Mouse (Mus musculus): ENCODE data around the gene Slc16a5. TPM values are rescaled to one million over a fixed set of nuclear protein-coding genes. Genes with fewer than 3 reads are reported as not detected.

Gene Slc16a5
- total and polyA plus RNA-seq, 3 experiments = 0.26 TPM; not detected in 2

DNA sequence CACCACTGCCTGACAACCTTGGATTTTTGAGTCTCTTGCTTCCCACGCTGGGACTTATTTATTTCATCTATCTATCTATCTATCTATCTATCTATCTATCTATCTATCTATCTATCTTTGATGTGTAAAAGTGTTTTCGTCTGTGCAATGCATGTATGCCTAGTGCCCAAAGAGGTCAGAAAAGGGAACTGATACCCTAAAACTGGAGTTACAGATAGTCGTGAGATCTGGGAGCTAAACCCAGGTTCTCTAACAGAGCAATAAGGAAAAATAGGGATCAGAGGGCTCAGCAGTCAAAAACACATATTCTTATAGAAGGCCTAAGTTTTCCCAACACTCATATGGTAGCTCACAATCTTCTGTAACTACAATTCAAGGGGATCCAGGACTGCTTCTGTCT, 57.3 kb downstream of the Slc16a5 start:
- DNase-seq (ENCODE audit: low read depth, low spot score) = no peak
- Histone ChIP-seq H3K27me3 (ENCODE audit: control insufficient read depth in 1 of 2, insufficient read depth in 2 of 2, low read length in 2 of 2) (no peaks in the 10 kb centered on the region), H3K27ac (ENCODE audit: control insufficient read depth, low read depth, low read length) (no peak overlapping the region), H3K36me3 (ENCODE audit: control insufficient read depth in 1 of 2, insufficient read depth in 2 of 2, low read length in 2 of 2) (peaks cover 5 to 8% of the 10 kb centered on the region in 2 experiments), H3K9me3 (replicated peaks; ENCODE audit: insufficient read depth, low read length) (no peaks in the 10 kb centered on the region), H3K4me3 (ENCODE audit: control insufficient read depth in 1 of 2, insufficient read depth in 1 of 2, low read depth in 2 of 2, low read length in 2 of 2) (no peak overlapping the region), H3K9ac (ENCODE audit: control insufficient read depth, low read depth, low read length, poor library complexity, severe bottlenecking) (no peak overlapping the region), H3K79me2 (ENCODE audit: control insufficient read depth, insufficient read depth, low read length, poor library complexity) (no peaks in the 10 kb centered on the region), H3K4me1 (ENCODE audit: control insufficient read depth in 1 of 2, insufficient read depth in 2 of 2, low read length in 2 of 2) (peaks cover 0 to 6% of the 10 kb centered on the region in 2 experiments; a peak in 2 of 4 replicates)
- TF ChIP-seq ZMIZ1 (IDR thresholded peaks at IDR 0.05; ENCODE audit: low read depth, low read length) (no peak), RCOR1 (IDR thresholded peaks at IDR 0.05; ENCODE audit: low read depth, low read length) (no peak), EP300 (IDR thresholded peaks at IDR 0.05; ENCODE audit: low read depth in 1 of 2, low read length in 2 of 2) (no peak), E2F4 (IDR thresholded peaks at IDR 0.05; ENCODE audit: borderline replicate concordance, low read depth, low read length) (no peak), JUND (IDR thresholded peaks at IDR 0.05; ENCODE audit: low read depth, low read length) (no peak), KAT2A (conservative IDR thresholded peaks at IDR 0.05; ENCODE audit: low read depth, low read length) (no peak), ELF1 (IDR thresholded peaks at IDR 0.05; ENCODE audit: low read depth, low read length) (no peak), SMC3 (IDR thresholded peaks at IDR 0.05; ENCODE audit: low read depth, low read length) (no peak)

DNA sequence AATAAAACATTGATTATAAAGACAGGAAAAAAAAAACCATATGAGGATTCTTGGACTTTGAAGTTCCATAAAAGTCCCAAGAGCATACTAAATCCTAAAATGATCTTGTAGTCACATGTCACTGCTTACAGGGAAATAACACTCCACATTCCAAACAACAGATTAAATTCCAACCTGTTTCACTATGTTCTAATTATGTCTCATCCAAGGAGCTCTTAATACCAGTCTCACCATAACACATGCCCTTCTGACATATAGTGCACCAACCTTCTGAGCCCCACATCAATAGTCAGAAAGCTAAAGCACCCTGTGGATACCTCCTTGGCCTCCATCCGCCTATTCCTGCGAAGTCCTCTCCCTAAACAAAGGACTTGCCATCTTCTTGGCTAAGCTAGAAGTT, 57.9 kb downstream of the Slc16a5 start:
- DNase-seq (ENCODE audit: low read depth, low spot score) = no peak
- Histone ChIP-seq H3K4me1 (ENCODE audit: control insufficient read depth in 1 of 2, insufficient read depth in 2 of 2, low read length in 2 of 2) (peaks cover 0 to 1% of the 10 kb centered on the region in 2 experiments; a peak in 2 of 4 replicates), H3K27me3 (ENCODE audit: control insufficient read depth in 1 of 2, insufficient read depth in 2 of 2, low read length in 2 of 2) (no peaks in the 10 kb centered on the region), H3K9ac (ENCODE audit: control insufficient read depth, low read depth, low read length, poor library complexity, severe bottlenecking) (no peak overlapping the region), H3K79me2 (ENCODE audit: control insufficient read depth, insufficient read depth, low read length, poor library complexity) (no peaks in the 10 kb centered on the region), H3K4me3 (ENCODE audit: control insufficient read depth in 1 of 2, insufficient read depth in 1 of 2, low read depth in 2 of 2, low read length in 2 of 2) (no peak overlapping the region), H3K27ac (ENCODE audit: control insufficient read depth, low read depth, low read length) (no peak overlapping the region), H3K36me3 (ENCODE audit: control insufficient read depth in 1 of 2, insufficient read depth in 2 of 2, low read length in 2 of 2) (peaks cover 2 to 14% of the 10 kb centered on the region in 2 experiments), H3K9me3 (replicated peaks; ENCODE audit: insufficient read depth, low read length) (no peaks in the 10 kb centered on the region)
- TF ChIP-seq POLR2AphosphoS5 (IDR thresholded peaks at IDR 0.05; ENCODE audit: borderline replicate concordance, low read depth, low read length) (no peak), ETS1 (IDR thresholded peaks at IDR 0.05; ENCODE audit: low read depth, low read length) (no peak), GATA1 (IDR thresholded peaks at IDR 0.05; ENCODE audit: low read depth, low read length) (no peak), CHD1 (IDR thresholded peaks at IDR 0.05; ENCODE audit: low read depth, low read length) (no peak), JUND (IDR thresholded peaks at IDR 0.05; ENCODE audit: low read depth, low read length) (no peak), HCFC1 (IDR thresholded peaks at IDR 0.05; ENCODE audit: low read depth, low read length) (no peak), MYC (IDR thresholded peaks at IDR 0.05; ENCODE audit: low read depth, low read length) (no peak), POLR2A (IDR thresholded peaks at IDR 0.05; ENCODE audit: control insufficient read depth in 1 of 2, insufficient read depth in 1 of 2, low read depth in 1 of 2, low read length in 2 of 2, poor library complexity in 1 of 2) (no peak), POLR2AphosphoS2 (IDR thresholded peaks at IDR 0.05; ENCODE audit: low read length) (no peak), ELF1 (IDR thresholded peaks at IDR 0.05; ENCODE audit: low read depth, low read length) (no peak), MEF2A (IDR thresholded peaks at IDR 0.05; ENCODE audit: extremely low read depth, insufficient replicate concordance, low read depth, low read length, poor library complexity, severe bottlenecking) (no peak), MAZ (IDR thresholded peaks at IDR 0.05; ENCODE audit: low read depth, low read length) (no peak), CHD2 (IDR thresholded peaks at IDR 0.05; ENCODE audit: low read length) (no peak), SIN3A (IDR thresholded peaks at IDR 0.05; ENCODE audit: low read length) (no peak), ZKSCAN1 (IDR thresholded peaks at IDR 0.05; ENCODE audit: low read depth, low read length) (no peak), UBTF (IDR thresholded peaks at IDR 0.05; ENCODE audit: borderline replicate concordance, insufficient read depth, low read depth, low read length) (no peak), MXI1 (IDR thresholded peaks at IDR 0.05; ENCODE audit: low read depth, low read length) (no peak)
